Mouse (Mus musculus) E14TG2a.4 (cell line): ENCODE measurements around the gene Sgcd.

Experiments used
- CTCF ChIP-seq: conservative IDR thresholded peaks from 2 replicates; pipeline ENCODE4 v1.5.1; 2014; ENCODE audit warnings: low read length
- NANOG ChIP-seq: IDR thresholded peaks from 2 replicates; pipeline ENCODE4 v1.6.1; 2014; ENCODE audit warnings: borderline replicate concordance, low read length, mixed read lengths
- POU5F1 ChIP-seq: IDR thresholded peaks from 2 replicates; pipeline ENCODE4 v1.6.1; 2014; ENCODE audit warnings: low read length, borderline replicate concordance

GRCm38 (mm10) chr11:48012836-48013235 lies 24.1 kb upstream of the Sgcd start:
- TF ChIP-seq CTCF = no peak
- no peak for TF ChIP-seq POU5F1
- no peak for TF ChIP-seq NANOG
